Mouse (Mus musculus): ENCODE measurements around the gene Nrap.
A peak's percentile ranks its signal among the peaks of the same experiment; 100 is the strongest.

- TF ChIP-seq ZKSCAN1 (IDR thresholded peaks at IDR 0.05; ENCODE audit: low read depth, low read length) (no peak), SMC3 (IDR thresholded peaks at IDR 0.05; ENCODE audit: low read depth, low read length) (no peak), MAX (IDR thresholded peaks at IDR 0.05; ENCODE audit: low read length) (no peak), CTCF (IDR thresholded peaks at IDR 0.05 in 2 of 3, conservative IDR thresholded peaks at IDR 0.05 in 1 of 3; ENCODE audit: control insufficient read depth in 1 of 3, insufficient read depth in 1 of 3, low read depth in 2 of 3, low read length in 3 of 3, poor library complexity in 1 of 3, severe bottlenecking in 1 of 3) (no peak), NRF1 (IDR thresholded peaks at IDR 0.05; ENCODE audit: insufficient read depth, low read depth, low read length, poor library complexity, severe bottlenecking) (no peak), POLR2A (IDR thresholded peaks at IDR 0.05; ENCODE audit: control insufficient read depth in 1 of 2, insufficient read depth in 1 of 2, low read depth in 1 of 2, low read length in 2 of 2, poor library complexity in 1 of 2) (no peak), ZMIZ1 (IDR thresholded peaks at IDR 0.05; ENCODE audit: low read depth, low read length) (no peak), USF1 (IDR thresholded peaks at IDR 0.05; ENCODE audit: low read depth, low read length) (peak; percentile 66), TCF12 (IDR thresholded peaks at IDR 0.05; ENCODE audit: low read depth, low read length) (no peak), EP300 (IDR thresholded peaks at IDR 0.05; ENCODE audit: low read depth in 1 of 2, low read length in 2 of 2) (no peak), TAL1 (IDR thresholded peaks at IDR 0.05; ENCODE audit: low read length) (no peak)
These were observed 30.9 kb downstream of the Nrap start for GRCm38 (mm10) chr19:56358890-56359289.
